Mouse (Mus musculus) MEL (cell line): Measurements from ENCODE around the gene Rundc1. TPM values are rescaled to one million over a fixed set of nuclear protein-coding genes. Genes with fewer than 3 reads are reported as not detected.

ENCODE experiments used
- DNase-seq: peaks from one replicate; pipeline ENCODE4 v3.0.0; 2011; ENCODE audit warnings: low read depth, low spot score
- H3K27ac ChIP-seq: 2 replicates; pipeline ENCODE4 v1.5.1; 2012; ENCODE audit warnings: low read depth, mild to moderate bottlenecking, control low read depth, low read length, moderate library complexity; ENCODE audit not compliant: control insufficient read depth
- H3K27me3 ChIP-seq, 2 experiments: fragments of 150-350 bp in 1 of 2; sonication (generic) in 1 of 2; 2 replicates each; pipeline ENCODE4 v1.6.1; 2012; ENCODE audit warnings: low read length in 2 of 2, mild to moderate bottlenecking in 2 of 2, improper control_type of control experiment in 1 of 2, moderate library complexity in 1 of 2; ENCODE audit not compliant: insufficient read depth in 2 of 2, control insufficient read depth in 1 of 2
- H3K36me3 ChIP-seq, 2 experiments: 2 replicates each; pipeline ENCODE4 v1.6.1; 2012 to 2014; ENCODE audit warnings: low read length in 2 of 2, improper control_type of control experiment in 1 of 2, inconsistent platforms in 1 of 2, mild to moderate bottlenecking in 1 of 2; ENCODE audit not compliant: insufficient read depth in 2 of 2, control insufficient read depth in 1 of 2
- H3K4me1 ChIP-seq, 2 experiments: fragments of 150-350 bp in 1 of 2; sonication (generic) in 1 of 2; 2 replicates each; pipeline ENCODE4 v1.6.1; 2012; ENCODE audit warnings: low read length in 2 of 2, improper control_type of control experiment in 1 of 2, mild to moderate bottlenecking in 1 of 2; ENCODE audit not compliant: insufficient read depth in 2 of 2, control insufficient read depth in 1 of 2
- H3K4me3 ChIP-seq, 2 experiments: fragments of 150-350 bp in 1 of 2; sonication (generic) in 1 of 2; 2 replicates each; pipeline ENCODE4 v1.5.1; 2012; ENCODE audit warnings: low read depth in 2 of 2, low read length in 2 of 2, mild to moderate bottlenecking in 2 of 2, moderate library complexity in 2 of 2, control low read depth in 1 of 2, improper control_type of control experiment in 1 of 2; ENCODE audit not compliant: control insufficient read depth in 1 of 2, insufficient read depth in 1 of 2
- H3K79me2 ChIP-seq: 2 replicates; pipeline ENCODE4 v1.6.1; 2012; ENCODE audit warnings: mild to moderate bottlenecking, low read length, moderate library complexity; ENCODE audit not compliant: control insufficient read depth, poor library complexity, insufficient read depth
- H3K9ac ChIP-seq: 2 replicates; pipeline ENCODE4 v1.6.1; 2012; ENCODE audit warnings: low read depth, mild to moderate bottlenecking, control low read depth, low read length, moderate library complexity; ENCODE audit not compliant: control insufficient read depth, poor library complexity, severe bottlenecking
- H3K9me3 ChIP-seq: fragments of 150-350 bp; sonication (generic); replicated peaks from 2 replicates; pipeline ENCODE4 v1.6.1; 2012; ENCODE audit warnings: mild to moderate bottlenecking, low read length, improper control_type of control experiment, moderate library complexity; ENCODE audit not compliant: insufficient read depth
- BHLHE40 ChIP-seq: IDR thresholded peaks from 2 replicates; pipeline ENCODE4 v1.6.1; 2012; ENCODE audit warnings: low read depth, mild to moderate bottlenecking, inconsistent platforms, low read length, improper control_type of control experiment, borderline replicate concordance
- CHD1 ChIP-seq: IDR thresholded peaks from 2 replicates; pipeline ENCODE4 v1.6.1; 2012; ENCODE audit warnings: low read depth, mild to moderate bottlenecking, inconsistent platforms, low read length, improper control_type of control experiment
- CHD2 ChIP-seq: IDR thresholded peaks from 2 replicates; pipeline ENCODE4 v1.6.1; 2011; ENCODE audit warnings: low read length, improper control_type of control experiment
- CTCF ChIP-seq, 3 experiments: IDR thresholded peaks in 2 of 3; conservative IDR thresholded peaks in 1 of 3; 2 replicates each; pipeline ENCODE4 v1.5.1; 2011 to 2012; ENCODE audit warnings: low read length in 3 of 3, low read depth in 2 of 3, mild to moderate bottlenecking in 2 of 3, improper control_type of control experiment in 1 of 3, inconsistent platforms in 1 of 3, mixed read lengths in 1 of 3, moderate library complexity in 1 of 3; ENCODE audit not compliant: control insufficient read depth in 1 of 3, insufficient read depth in 1 of 3, poor library complexity in 1 of 3, severe bottlenecking in 1 of 3
- E2F4 ChIP-seq: IDR thresholded peaks from 2 replicates; pipeline ENCODE4 v1.6.1; 2011; ENCODE audit warnings: low read depth, low read length, improper control_type of control experiment, borderline replicate concordance
- ELF1 ChIP-seq: IDR thresholded peaks from 2 replicates; pipeline ENCODE4 v1.6.1; 2014; ENCODE audit warnings: low read depth, mild to moderate bottlenecking, inconsistent platforms, low read length, improper control_type of control experiment, moderate library complexity
- EP300 ChIP-seq, 2 experiments: IDR thresholded peaks; 2 replicates each; pipeline ENCODE4 v1.6.1; 2011; ENCODE audit warnings: improper control_type of control experiment in 2 of 2, low read length in 2 of 2, low read depth in 1 of 2, mild to moderate bottlenecking in 1 of 2
- ETS1 ChIP-seq: IDR thresholded peaks from 2 replicates; pipeline ENCODE4 v1.6.1; 2012; ENCODE audit warnings: low read depth, mild to moderate bottlenecking, inconsistent platforms, low read length, improper control_type of control experiment, moderate library complexity
- GABPA ChIP-seq: IDR thresholded peaks from 2 replicates; pipeline ENCODE4 v1.6.1; 2012; ENCODE audit warnings: low read depth, mild to moderate bottlenecking, inconsistent platforms, low read length, improper control_type of control experiment, moderate library complexity
- GATA1 ChIP-seq: IDR thresholded peaks from 2 replicates; pipeline ENCODE4 v1.6.1; 2011; ENCODE audit warnings: low read depth, low read length, improper control_type of control experiment
- HCFC1 ChIP-seq: IDR thresholded peaks from 2 replicates; pipeline ENCODE4 v1.6.1; 2012; ENCODE audit warnings: low read depth, mild to moderate bottlenecking, inconsistent platforms, low read length, improper control_type of control experiment, moderate library complexity
- JUND ChIP-seq: IDR thresholded peaks from 2 replicates; pipeline ENCODE4 v1.6.1; 2011; ENCODE audit warnings: low read depth, mild to moderate bottlenecking, improper control_type of control experiment, low read length
- KAT2A ChIP-seq: conservative IDR thresholded peaks from 2 replicates; pipeline ENCODE4 v1.6.1; 2012; ENCODE audit warnings: low read depth, low read length, improper control_type of control experiment, inconsistent platforms
- MAFK ChIP-seq: IDR thresholded peaks from 2 replicates; pipeline ENCODE4 v1.6.1; 2011; ENCODE audit warnings: low read depth, mild to moderate bottlenecking, low read length, improper control_type of control experiment, borderline replicate concordance
- MAX ChIP-seq: IDR thresholded peaks from 2 replicates; pipeline ENCODE4 v1.6.1; 2011; ENCODE audit warnings: low read length, improper control_type of control experiment
- MAZ ChIP-seq: IDR thresholded peaks from 2 replicates; pipeline ENCODE4 v1.6.1; 2012; ENCODE audit warnings: low read depth, mild to moderate bottlenecking, inconsistent platforms, low read length, improper control_type of control experiment
- MEF2A ChIP-seq: IDR thresholded peaks from 2 replicates; pipeline ENCODE4 v1.6.1; 2014; ENCODE audit warnings: low read depth, mild to moderate bottlenecking, inconsistent platforms, low read length, improper control_type of control experiment; ENCODE audit not compliant: poor library complexity, insufficient replicate concordance, severe bottlenecking; ENCODE audit errors: extremely low read depth
- MXI1 ChIP-seq: IDR thresholded peaks from 2 replicates; pipeline ENCODE4 v1.6.1; 2011; ENCODE audit warnings: mild to moderate bottlenecking, low read depth, low read length, improper control_type of control experiment
- MYB ChIP-seq: IDR thresholded peaks from 2 replicates; pipeline ENCODE4 v1.6.1; 2011; ENCODE audit warnings: mild to moderate bottlenecking, low read depth, low read length, improper control_type of control experiment
- MYC ChIP-seq: IDR thresholded peaks from 2 replicates; pipeline ENCODE4 v1.6.1; 2011; ENCODE audit warnings: low read depth, mild to moderate bottlenecking, low read length, improper control_type of control experiment, moderate library complexity
- NELFE ChIP-seq: IDR thresholded peaks from 2 replicates; pipeline ENCODE4 v1.6.1; 2011; ENCODE audit warnings: low read depth, low read length, improper control_type of control experiment
- NRF1 ChIP-seq: IDR thresholded peaks from 2 replicates; pipeline ENCODE4 v1.6.1; 2014; ENCODE audit warnings: low read depth, mild to moderate bottlenecking, inconsistent platforms, low read length, improper control_type of control experiment, moderate library complexity; ENCODE audit not compliant: poor library complexity, insufficient read depth, severe bottlenecking
- POLR2A ChIP-seq, 2 experiments: IDR thresholded peaks; 2 replicates each; pipeline ENCODE4 v1.6.1; 2011 to 2012; ENCODE audit warnings: low read length in 2 of 2, mild to moderate bottlenecking in 2 of 2, control low read depth in 1 of 2, improper control_type of control experiment in 1 of 2, low read depth in 1 of 2, moderate library complexity in 1 of 2; ENCODE audit not compliant: control insufficient read depth in 1 of 2, insufficient read depth in 1 of 2, poor library complexity in 1 of 2
- POLR2AphosphoS2 ChIP-seq: IDR thresholded peaks from 2 replicates; pipeline ENCODE4 v1.6.1; 2011; ENCODE audit warnings: low read length, improper control_type of control experiment
- RAD21 ChIP-seq: IDR thresholded peaks from 2 replicates; pipeline ENCODE4 v1.6.1; 2011; ENCODE audit warnings: mild to moderate bottlenecking, low read depth, low read length, improper control_type of control experiment
- RCOR1 ChIP-seq: IDR thresholded peaks from 2 replicates; pipeline ENCODE4 v1.6.1; 2012; ENCODE audit warnings: low read depth, mild to moderate bottlenecking, inconsistent platforms, low read length, improper control_type of control experiment
- SIN3A ChIP-seq: IDR thresholded peaks from 2 replicates; pipeline ENCODE4 v1.6.1; 2012; ENCODE audit warnings: low read length, improper control_type of control experiment, inconsistent platforms
- SMC3 ChIP-seq: IDR thresholded peaks from 2 replicates; pipeline ENCODE4 v1.6.1; 2011; ENCODE audit warnings: low read depth, low read length, improper control_type of control experiment
- TAL1 ChIP-seq: IDR thresholded peaks from 2 replicates; pipeline ENCODE4 v1.6.1; 2012; ENCODE audit warnings: mild to moderate bottlenecking, inconsistent platforms, low read length, moderate library complexity, mixed read lengths
- TBP ChIP-seq: IDR thresholded peaks from 2 replicates; pipeline ENCODE4 v1.8.0; 2011; ENCODE audit warnings: low read depth, low read length, improper control_type of control experiment
- TCF12 ChIP-seq: IDR thresholded peaks from 2 replicates; pipeline ENCODE4 v1.6.1; 2014; ENCODE audit warnings: low read depth, mild to moderate bottlenecking, inconsistent platforms, low read length, improper control_type of control experiment, moderate library complexity
- UBTF ChIP-seq: IDR thresholded peaks from 2 replicates; pipeline ENCODE4 v1.6.1; 2012; ENCODE audit warnings: low read depth, mild to moderate bottlenecking, inconsistent platforms, low read length, improper control_type of control experiment, moderate library complexity, borderline replicate concordance; ENCODE audit not compliant: insufficient read depth
- USF1 ChIP-seq: IDR thresholded peaks from 2 replicates; pipeline ENCODE4 v1.6.1; 2014; ENCODE audit warnings: low read depth, mild to moderate bottlenecking, inconsistent platforms, low read length, improper control_type of control experiment, moderate library complexity
- USF2 ChIP-seq, 2 experiments: IDR thresholded peaks; 2 replicates each; pipeline ENCODE4 v1.6.1; 2011 to 2012; ENCODE audit warnings: improper control_type of control experiment in 2 of 2, low read length in 2 of 2, borderline replicate concordance in 1 of 2, inconsistent platforms in 1 of 2, low read depth in 1 of 2, mild to moderate bottlenecking in 1 of 2; ENCODE audit not compliant: insufficient read depth in 1 of 2
- ZC3H11A ChIP-seq: IDR thresholded peaks from 2 replicates; pipeline ENCODE4 v1.6.1; 2012; ENCODE audit warnings: low read depth, mild to moderate bottlenecking, inconsistent platforms, low read length, improper control_type of control experiment
- ZKSCAN1 ChIP-seq: IDR thresholded peaks from 2 replicates; pipeline ENCODE4 v1.6.1; 2012; ENCODE audit warnings: low read depth, mild to moderate bottlenecking, inconsistent platforms, low read length, improper control_type of control experiment, moderate library complexity
- ZMIZ1 ChIP-seq: IDR thresholded peaks from 2 replicates; pipeline ENCODE4 v1.6.1; 2012; ENCODE audit warnings: low read depth, mild to moderate bottlenecking, inconsistent platforms, low read length, improper control_type of control experiment, moderate library complexity
- ZNF384 ChIP-seq: IDR thresholded peaks from 2 replicates; pipeline ENCODE4 v1.6.1; 2012; ENCODE audit warnings: low read depth, mild to moderate bottlenecking, inconsistent platforms, low read length, improper control_type of control experiment
- polyA plus RNA-seq, 2 experiments: library from polyadenylated mRNA; stranded (reverse) in 1 of 2; unstranded in 1 of 2; fragments of >175 nt in 1 of 2; fragments of >200 nt in 1 of 2; gene quantifications; 2 replicates each; pipeline versions ENCODE4 v1.2.1 to v1.2.4; 2012; ENCODE audit warnings: low replicate concordance in 2 of 2, low read depth in 1 of 2; ENCODE audit not compliant: insufficient read length in 2 of 2, insufficient read depth in 1 of 2, missing spikeins in 1 of 2
- total RNA-seq: library from RNA; depleted of rRNA; stranded (reverse); fragments of 300-350 nt; gene quantifications from 2 replicates; pipeline ENCODE4 v1.2.3, GENCODE M21; 2012

Rundc1 gene
- total and polyA plus RNA-seq, 3 experiments, result 9.2 to 13.1 TPM; not detected in 1

DNA sequence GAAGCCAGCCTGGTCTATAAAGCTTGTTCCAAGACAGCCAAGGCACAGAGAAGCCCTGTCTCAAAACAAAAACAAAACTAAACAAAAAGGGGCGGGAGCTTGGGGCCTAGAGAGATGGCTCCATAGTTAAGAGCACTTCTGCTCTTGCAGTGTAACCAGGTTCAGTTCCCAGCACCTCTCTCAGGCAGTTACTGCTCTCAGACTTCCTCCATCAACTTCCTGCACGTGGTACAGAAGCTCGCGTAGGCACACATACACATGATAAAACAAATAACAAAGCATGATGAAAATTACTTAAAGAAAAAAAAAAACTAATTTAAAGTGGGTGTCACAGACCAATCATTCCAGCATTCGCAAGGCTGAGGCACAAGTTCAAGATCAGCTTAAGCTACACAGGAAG lies 4.7 kb upstream of the Rundc1 start:
- no peaks in the 10 kb centered on the region for H3K9me3 ChIP-seq
- peak overlapping the region; percentile 13; the same call in 1 of the 2 replicates for H3K9ac ChIP-seq
- H3K4me3 ChIP-seq, result peak overlapping the region in 1 of 2 experiments; percentile 28; a peak in 1 of 4 replicates
- H3K36me3 ChIP-seq, result peaks cover 0 to 18% of the 10 kb centered on the region in 2 experiments; a peak in 3 of 4 replicates
- peak; percentile 81 for DNase-seq
- H3K4me1 ChIP-seq, result peaks cover 12 to 17% of the 10 kb centered on the region in 2 experiments
- no peaks in the 10 kb centered on the region for H3K27me3 ChIP-seq
- peaks cover 14% of the 10 kb centered on the region for H3K79me2 ChIP-seq
- peak overlapping the region; percentile 17; the same call in 1 of the 2 replicates for H3K27ac ChIP-seq
- TF ChIP-seq NRF1 (no peak), BHLHE40 (no peak), E2F4 (no peak), TBP (no peak), POLR2AphosphoS2 (no peak), TAL1 (no peak), ZMIZ1 (no peak), GABPA (no peak), NELFE (no peak), USF1 (peak; percentile 89), MAFK (no peak), ZC3H11A (no peak), MAZ (no peak), POLR2A (IDR thresholded peaks at IDR 0.05; ENCODE audit: control insufficient read depth in 1 of 2, insufficient read depth in 1 of 2, low read depth in 1 of 2, low read length in 2 of 2, poor library complexity in 1 of 2) (no peak), ETS1 (peak; percentile 48; the same call in 1 of the 2 replicates), MYB (no peak), MYC (peak; percentile 87), MEF2A (no peak), MAX (peak; percentile 97), ELF1 (no peak), USF2 (IDR thresholded peaks at IDR 0.05; ENCODE audit: borderline replicate concordance in 1 of 2, insufficient read depth in 1 of 2, low read depth in 1 of 2, low read length in 2 of 2) (peak in 1 of 2 experiments; percentile 37; a peak in 1 of 4 replicates), EP300 (IDR thresholded peaks at IDR 0.05; ENCODE audit: low read depth in 1 of 2, low read length in 2 of 2) (0 out of 4 replicates have a peak, but pooled peaks of 1 of the 2 experiments have one; percentile 10), ZKSCAN1 (no peak), KAT2A (no peak), CHD2 (no peak), SIN3A (peak; percentile 95), RCOR1 (no peak), ZNF384 (peak; percentile 50), SMC3 (no peak), CTCF (IDR thresholded peaks at IDR 0.05 in 2 of 3, conservative IDR thresholded peaks at IDR 0.05 in 1 of 3; ENCODE audit: control insufficient read depth in 1 of 3, insufficient read depth in 1 of 3, low read depth in 2 of 3, low read length in 3 of 3, poor library complexity in 1 of 3, severe bottlenecking in 1 of 3) (no peak), UBTF (no peak), GATA1 (peak; percentile 14), HCFC1 (peak; percentile 72), JUND (no peak), RAD21 (no peak), TCF12 (no peak), MXI1 (peak; percentile 96), CHD1 (no peak)
